Mouse (Mus musculus): Measurements from ENCODE around the gene Fkbp3. TPM values are rescaled to one million over a fixed set of nuclear protein-coding genes. Genes with fewer than 3 reads are reported as not detected.

The Fkbp3 gene
- total and polyA plus RNA-seq, 3 experiments, result 167 to 173 TPM; not detected in 1

DNA sequence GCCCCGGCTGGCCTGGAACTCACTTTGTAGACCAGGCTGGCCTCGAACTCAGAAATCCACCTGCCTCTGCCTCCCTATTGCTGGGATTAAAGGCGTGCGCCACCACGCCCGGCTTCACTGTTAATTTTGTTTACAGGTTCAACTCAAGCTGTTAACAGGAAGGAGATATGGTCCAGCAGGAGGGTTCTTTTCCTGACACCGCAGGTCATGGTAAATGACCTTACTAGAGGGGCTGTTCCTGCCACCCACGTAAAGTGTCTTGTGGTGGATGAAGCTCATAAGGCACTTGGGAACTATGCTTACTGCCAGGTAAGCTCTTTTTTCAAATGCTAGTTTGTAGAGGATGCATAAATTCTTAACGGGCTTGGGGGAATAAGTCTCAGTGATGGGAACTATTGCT lies 3.1 kb upstream of the Fkbp3 start:
- Histone ChIP-seq H3K4me1 (ENCODE audit: control insufficient read depth in 1 of 2, insufficient read depth in 2 of 2, low read length in 2 of 2) (peaks cover 0 to 5% of the 10 kb centered on the region in 2 experiments; a peak in 2 of 4 replicates), H3K27me3 (ENCODE audit: control insufficient read depth in 1 of 2, insufficient read depth in 2 of 2, low read length in 2 of 2) (no peaks in the 10 kb centered on the region), H3K4me3 (ENCODE audit: control insufficient read depth in 1 of 2, insufficient read depth in 1 of 2, low read depth in 2 of 2, low read length in 2 of 2) (peak overlapping the region in 1 of 2 experiments; percentile 84; a peak in 3 of 4 replicates), H3K27ac (ENCODE audit: control insufficient read depth, low read depth, low read length) (no peak overlapping the region), H3K79me2 (ENCODE audit: control insufficient read depth, insufficient read depth, low read length, poor library complexity) (peaks cover 29% of the 10 kb centered on the region), H3K36me3 (ENCODE audit: control insufficient read depth in 1 of 2, insufficient read depth in 2 of 2, low read length in 2 of 2) (peaks cover 0 to 12% of the 10 kb centered on the region in 2 experiments), H3K9ac (ENCODE audit: control insufficient read depth, low read depth, low read length, poor library complexity, severe bottlenecking) (peak overlapping the region; percentile 85), H3K9me3 (replicated peaks; ENCODE audit: insufficient read depth, low read length) (no peaks in the 10 kb centered on the region)
- no peak for DNase-seq (ENCODE audit: low read depth, low spot score)
- no peak for TF ChIP-seq POLR2AphosphoS5 (IDR thresholded peaks at IDR 0.05; ENCODE audit: borderline replicate concordance, low read depth, low read length)
- TF ChIP-seq KAT2A (conservative IDR thresholded peaks at IDR 0.05; ENCODE audit: low read depth, low read length), result no peak
- TF ChIP-seq GABPA (IDR thresholded peaks at IDR 0.05; ENCODE audit: low read depth, low read length), result no peak
- TF ChIP-seq RCOR1 (IDR thresholded peaks at IDR 0.05; ENCODE audit: low read depth, low read length), result no peak
- TF ChIP-seq NRF1 (IDR thresholded peaks at IDR 0.05; ENCODE audit: insufficient read depth, low read depth, low read length, poor library complexity, severe bottlenecking), result no peak
- TF ChIP-seq NELFE (IDR thresholded peaks at IDR 0.05; ENCODE audit: low read depth, low read length), result no peak
- TF ChIP-seq ZC3H11A (IDR thresholded peaks at IDR 0.05; ENCODE audit: low read depth, low read length), result no peak
- TF ChIP-seq ELF1 (IDR thresholded peaks at IDR 0.05; ENCODE audit: low read depth, low read length), result no peak
- TF ChIP-seq TAL1 (IDR thresholded peaks at IDR 0.05; ENCODE audit: low read length), result no peak
- TF ChIP-seq TCF12 (IDR thresholded peaks at IDR 0.05; ENCODE audit: low read depth, low read length), result no peak
- no peak for TF ChIP-seq UBTF (IDR thresholded peaks at IDR 0.05; ENCODE audit: borderline replicate concordance, insufficient read depth, low read depth, low read length)
- no peak for TF ChIP-seq ZKSCAN1 (IDR thresholded peaks at IDR 0.05; ENCODE audit: low read depth, low read length)
- no peak for TF ChIP-seq CHD2 (IDR thresholded peaks at IDR 0.05; ENCODE audit: low read length)
- no peak for TF ChIP-seq JUND (IDR thresholded peaks at IDR 0.05; ENCODE audit: low read depth, low read length)
- no peak for TF ChIP-seq RAD21 (IDR thresholded peaks at IDR 0.05; ENCODE audit: low read depth, low read length)
- TF ChIP-seq MEF2A (IDR thresholded peaks at IDR 0.05; ENCODE audit: extremely low read depth, insufficient replicate concordance, low read depth, low read length, poor library complexity, severe bottlenecking), result no peak
- TF ChIP-seq GATA1 (IDR thresholded peaks at IDR 0.05; ENCODE audit: low read depth, low read length), result no peak
- no peak for TF ChIP-seq TBP (IDR thresholded peaks at IDR 0.05; ENCODE audit: low read depth, low read length)

DNA sequence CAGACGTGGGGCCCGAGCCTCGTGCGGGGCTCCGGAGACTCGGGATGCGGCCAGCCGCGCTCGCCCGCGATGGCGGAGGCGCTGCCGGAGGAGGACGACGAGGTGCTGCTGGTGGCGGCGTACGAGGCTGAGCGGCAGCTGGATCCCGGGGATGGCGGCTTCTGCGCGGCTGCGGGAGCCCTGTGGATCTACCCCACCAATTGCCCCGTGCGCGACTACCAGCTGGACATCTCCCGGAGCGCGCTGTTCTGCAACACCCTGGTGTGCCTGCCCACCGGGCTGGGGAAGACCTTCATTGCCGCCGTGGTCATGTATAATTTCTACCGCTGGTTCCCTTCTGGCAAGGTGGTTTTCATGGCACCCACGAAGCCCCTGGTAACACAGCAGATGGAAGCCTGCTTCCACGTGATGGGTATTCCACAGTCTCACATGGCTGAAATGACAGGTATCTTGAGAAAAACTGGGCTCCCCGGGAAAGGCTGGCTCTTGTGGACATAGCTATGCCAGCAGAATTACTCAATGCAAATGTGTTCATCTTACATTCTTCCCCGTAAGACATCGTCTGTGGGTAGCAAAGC lies 2.0 kb upstream of the Fkbp3 start:
- TF ChIP-seq UBTF (IDR thresholded peaks at IDR 0.05; ENCODE audit: borderline replicate concordance, insufficient read depth, low read depth, low read length), result 0 out of 2 replicates have a peak, but pooled peaks have one; percentile 23
- no peak for TF ChIP-seq USF1 (IDR thresholded peaks at IDR 0.05; ENCODE audit: low read depth, low read length)
- peak; percentile 37; the same call in 1 of the 2 replicates for TF ChIP-seq MXI1 (IDR thresholded peaks at IDR 0.05; ENCODE audit: low read depth, low read length)
- no peak for DNase-seq (ENCODE audit: low read depth, low spot score)
- peak overlapping the region; percentile 85 for H3K9ac ChIP-seq (ENCODE audit: control insufficient read depth, low read depth, low read length, poor library complexity, severe bottlenecking)
- H3K9me3 ChIP-seq (replicated peaks; ENCODE audit: insufficient read depth, low read length), result no peaks in the 10 kb centered on the region
- peaks cover 30% of the 10 kb centered on the region for H3K79me2 ChIP-seq (ENCODE audit: control insufficient read depth, insufficient read depth, low read length, poor library complexity)
- peaks cover 0 to 16% of the 10 kb centered on the region in 2 experiments; a peak in 3 of 4 replicates for H3K36me3 ChIP-seq (ENCODE audit: control insufficient read depth in 1 of 2, insufficient read depth in 2 of 2, low read length in 2 of 2)
- no peaks in the 10 kb centered on the region for H3K27me3 ChIP-seq (ENCODE audit: control insufficient read depth in 1 of 2, insufficient read depth in 2 of 2, low read length in 2 of 2)
- peak overlapping the region; percentile 84 to 86 for H3K4me3 ChIP-seq (ENCODE audit: control insufficient read depth in 1 of 2, insufficient read depth in 1 of 2, low read depth in 2 of 2, low read length in 2 of 2)
- H3K4me1 ChIP-seq (ENCODE audit: control insufficient read depth in 1 of 2, insufficient read depth in 2 of 2, low read length in 2 of 2), result peaks cover 0 to 8% of the 10 kb centered on the region in 2 experiments; a peak in 2 of 4 replicates
- peak overlapping the region; percentile 52 for H3K27ac ChIP-seq (ENCODE audit: control insufficient read depth, low read depth, low read length)

Measured in MEL (cell line).